Mouse (Mus musculus): ENCODE results near the gene Tram2.
A peak's percentile ranks its signal among the peaks of the same experiment; 100 is the strongest.

Tram2 gene

GRCm38 (mm10) chr1:20974341-20975135 lies 104.5 kb downstream of the Tram2 start:
- DNase-seq (ENCODE audit: extremely low spot score) = no peak

DNA sequence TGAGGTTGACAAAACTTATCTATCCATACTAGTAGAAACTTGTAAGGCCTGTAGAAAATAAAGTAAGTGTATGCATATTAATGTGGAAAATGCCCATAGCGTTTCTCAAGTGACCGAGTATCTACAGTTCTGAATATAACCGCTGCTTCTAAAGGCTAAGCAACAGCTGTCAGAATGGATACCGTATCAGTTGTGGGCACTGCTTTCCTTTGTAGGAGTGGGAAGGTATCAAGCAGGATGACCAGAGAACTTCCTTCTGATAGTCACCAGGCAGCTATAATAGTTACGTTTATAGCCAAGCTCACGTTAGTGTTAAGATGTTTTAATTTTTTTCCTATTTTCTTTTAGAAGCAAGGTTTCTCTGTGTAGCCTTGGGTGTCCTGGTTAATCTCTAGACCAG lies 105.6 kb downstream of the Tram2 start:
- DNase-seq (ENCODE audit: extremely low spot score) = no peak

GRCm38 (mm10) chr1:20969642-20970041 lies 109.4 kb downstream of the Tram2 start:
- no peak for DNase-seq (ENCODE audit: extremely low spot score)

- no peak for DNase-seq (ENCODE audit: extremely low spot score)
Observed at GRCm38 (mm10) chr1:20954876-20955275, 124.2 kb downstream of the Tram2 start.

DNA sequence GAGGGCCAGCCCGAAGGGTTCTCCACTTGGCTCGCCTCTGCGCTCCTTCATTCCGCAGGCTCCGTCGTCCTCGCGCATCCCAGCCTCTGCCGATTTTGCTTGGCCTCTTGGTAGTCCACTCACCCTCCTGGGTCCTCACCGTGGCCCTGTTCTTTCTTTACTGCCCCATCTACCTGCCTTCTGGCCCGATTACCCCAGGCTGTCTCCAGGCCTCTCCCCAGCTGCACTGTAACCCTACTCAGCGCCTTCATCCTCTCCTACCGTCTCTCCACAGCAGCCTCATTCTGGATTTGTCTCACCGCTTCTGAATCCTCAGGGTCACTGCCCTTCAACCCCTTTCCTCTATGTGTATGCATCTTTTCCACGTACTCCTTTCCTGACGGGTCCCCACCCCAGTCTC lies 127.2 kb downstream of the Tram2 start:
- no peak for DNase-seq (ENCODE audit: extremely low spot score)

- peak; percentile 98 for DNase-seq (ENCODE audit: extremely low spot score)
Observed at GRCm38 (mm10) chr1:20951300-20951763, 127.7 kb downstream of the Tram2 start, which contains the start of gene Efhc1. Gene Efhc1, plus strand, starts transcription at chr1:20951626.

All from embryo, embryonic 9.5 days (tissue).